Mouse (Mus musculus): ENCODE results near the gene Pcdh18.

Gene Pcdh18

DNA sequence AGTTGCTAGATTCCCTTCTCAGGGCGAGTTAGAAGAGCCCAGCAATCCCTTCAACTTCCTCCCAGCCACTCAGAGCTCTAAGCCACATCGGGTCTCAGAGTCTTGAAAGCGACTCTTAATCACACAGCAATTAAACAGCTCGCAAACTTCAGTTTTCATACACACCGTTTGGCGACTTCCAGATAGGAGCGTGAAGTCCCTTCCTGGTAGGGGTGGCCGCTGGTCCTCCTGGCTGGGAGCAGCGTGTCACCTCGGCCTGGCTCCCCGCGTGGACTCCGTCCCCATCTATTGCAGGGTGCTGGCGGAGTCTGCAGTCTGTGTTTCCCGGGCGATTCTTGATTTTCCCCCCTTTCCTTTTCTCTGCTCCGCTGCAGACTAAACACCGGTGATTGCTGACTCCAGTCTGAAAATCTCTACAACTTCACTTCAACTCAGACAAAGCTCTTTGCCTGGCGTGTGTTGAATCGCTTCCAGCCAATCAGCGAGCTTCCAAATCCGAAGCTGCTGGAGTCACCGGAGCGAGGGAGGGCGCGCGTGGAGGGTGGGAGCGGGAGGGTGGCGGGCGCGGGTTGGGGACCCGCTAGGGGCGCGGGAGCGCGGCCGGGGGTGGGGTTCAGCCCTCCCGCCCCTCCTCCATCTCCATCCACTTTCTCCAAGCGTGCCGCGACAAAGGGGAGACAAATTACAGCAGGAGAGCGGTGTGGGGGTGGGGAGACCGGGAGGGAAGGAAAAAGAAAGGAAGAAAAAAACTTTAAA, at the start of gene Pcdh18:
Gene Pcdh18, minus strand, starts transcription at position 456 of the 756 bp plus-strand sequence.
- peak; percentile 82 to 90 for DNase-seq

DNA sequence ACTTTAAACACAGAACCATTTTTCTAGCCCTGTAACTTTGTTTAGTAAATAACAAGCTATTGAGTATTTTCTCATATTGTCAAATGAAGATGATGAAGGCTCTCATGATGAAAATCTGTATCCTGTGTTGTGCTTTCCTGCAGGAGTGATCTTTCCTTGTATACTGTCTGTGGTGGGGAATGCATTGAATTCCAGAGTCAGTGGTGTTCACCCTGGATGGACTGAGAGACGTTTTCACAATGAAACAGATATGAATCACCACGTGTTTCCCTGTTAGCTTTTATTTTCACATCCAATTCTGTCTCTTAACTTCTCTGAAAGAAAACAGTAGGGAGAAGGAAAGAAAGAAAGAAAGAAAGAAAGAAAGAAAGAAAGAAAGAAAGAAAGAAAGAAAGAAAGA, 49.7 kb upstream of the Pcdh18 start:
- DNase-seq: no peak

DNA sequence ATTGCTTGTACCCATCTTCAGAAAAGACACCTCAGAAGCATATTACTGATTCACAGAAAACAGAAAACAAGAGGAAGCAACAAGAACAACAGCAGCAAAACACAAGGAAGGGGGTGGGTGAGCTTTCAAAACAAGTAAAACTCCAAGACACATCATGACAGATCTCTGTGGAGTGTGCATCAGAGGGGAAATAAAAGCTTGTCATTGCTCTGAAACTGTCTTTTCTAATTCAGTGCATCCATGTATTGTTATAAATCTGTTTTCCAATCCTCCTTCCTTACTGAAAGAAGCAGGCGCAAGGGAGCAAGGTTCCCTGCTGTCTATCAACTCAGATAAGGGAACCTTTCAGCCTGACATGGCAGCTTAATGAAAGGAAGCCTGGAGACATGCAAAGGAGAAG, 48.4 kb upstream of the Pcdh18 start:
- DNase-seq: no peak

DNA sequence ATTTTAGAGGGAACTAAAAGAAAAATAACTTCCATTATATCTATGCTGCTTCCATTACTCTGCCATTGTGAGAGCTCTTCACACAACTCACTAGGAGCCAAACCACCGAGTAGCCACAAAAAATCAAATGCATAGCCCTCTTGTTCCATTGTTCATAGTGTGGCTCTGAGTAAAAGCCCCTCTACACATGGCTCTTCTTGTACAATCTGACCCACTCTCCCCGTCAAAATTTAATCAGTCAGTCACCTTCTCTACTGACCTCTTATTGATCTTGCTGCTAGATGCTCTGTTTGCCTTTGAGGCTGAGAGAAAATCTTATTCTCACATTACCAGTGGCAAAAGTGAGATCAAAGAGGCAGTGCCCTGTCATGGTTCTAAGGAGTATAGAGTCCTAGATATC, 31.2 kb upstream of the Pcdh18 start:
- no peak for DNase-seq

DNA sequence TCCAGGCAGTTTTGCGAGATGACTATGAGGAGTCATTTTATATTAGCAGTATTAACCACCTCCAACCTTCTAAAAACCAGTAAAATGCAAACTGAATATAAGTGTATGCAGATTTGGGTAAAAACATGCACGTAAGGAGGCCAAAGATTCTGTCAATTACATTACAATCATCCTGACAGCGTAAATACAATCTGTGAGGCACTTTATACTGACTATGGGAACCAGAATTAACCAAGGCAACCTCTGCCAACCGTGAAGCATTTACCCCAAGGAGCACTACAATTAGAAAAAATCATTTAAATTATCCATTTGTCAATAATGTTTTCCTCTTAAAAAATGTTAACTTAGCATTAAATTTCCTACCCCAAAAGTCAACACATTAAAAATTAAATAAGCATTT, 30.6 kb upstream of the Pcdh18 start:
- no peak for DNase-seq

DNA sequence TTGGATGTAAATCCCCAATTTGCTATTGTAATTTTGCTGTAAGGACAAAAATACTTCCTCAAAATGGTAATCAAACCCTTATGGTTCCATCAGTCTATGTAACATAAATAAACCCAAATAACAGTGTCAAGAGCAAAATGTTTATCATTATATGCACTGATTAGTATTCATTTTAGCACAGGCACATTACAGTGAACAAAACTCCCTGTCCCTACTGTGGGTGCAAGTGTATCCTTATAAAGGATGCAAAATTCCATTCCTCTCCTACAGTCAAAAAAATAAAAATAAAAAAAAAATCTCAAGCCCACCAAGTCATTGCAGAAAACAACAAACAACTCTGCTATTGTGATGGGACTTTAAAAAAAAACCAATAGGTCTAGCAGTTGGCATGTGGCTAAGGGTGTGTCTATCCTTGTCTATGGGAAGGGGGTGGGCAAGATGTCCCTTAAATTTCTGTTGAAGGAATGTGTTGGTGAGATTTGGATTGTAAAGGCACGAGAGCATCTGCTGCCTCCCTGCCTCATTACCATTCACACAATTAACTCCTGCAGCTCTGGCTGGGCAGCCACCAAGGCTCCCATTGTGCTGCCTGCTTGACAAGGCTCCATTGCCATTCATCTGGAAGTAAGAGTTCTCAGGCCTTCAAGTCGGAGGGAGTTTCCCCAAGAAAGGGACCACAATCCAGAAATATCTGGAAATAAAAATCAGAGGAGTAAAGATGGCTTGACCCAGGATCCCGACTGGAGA, 12.0 kb upstream of the Pcdh18 start:
- DNase-seq: no peak

DNA sequence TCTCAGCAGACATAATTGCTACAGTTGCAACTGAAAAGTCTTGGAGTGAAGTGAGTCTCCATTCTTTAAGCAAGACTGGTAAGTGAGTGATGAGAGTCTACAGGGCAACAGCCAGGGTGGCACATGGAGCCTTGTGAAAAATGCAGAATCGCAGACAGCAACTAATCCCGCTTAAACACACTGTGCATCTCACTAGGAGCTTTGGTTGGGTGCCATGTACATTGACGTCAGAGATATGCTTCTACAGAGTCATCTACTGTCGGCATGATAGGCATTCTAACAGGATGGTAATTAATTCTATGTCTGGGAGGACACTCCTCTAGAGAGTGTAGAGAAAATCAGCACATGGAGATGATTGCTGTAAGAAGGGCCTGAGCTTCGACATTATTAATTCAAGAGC, 5.6 kb upstream of the Pcdh18 start:
- DNase-seq: no peak

DNA sequence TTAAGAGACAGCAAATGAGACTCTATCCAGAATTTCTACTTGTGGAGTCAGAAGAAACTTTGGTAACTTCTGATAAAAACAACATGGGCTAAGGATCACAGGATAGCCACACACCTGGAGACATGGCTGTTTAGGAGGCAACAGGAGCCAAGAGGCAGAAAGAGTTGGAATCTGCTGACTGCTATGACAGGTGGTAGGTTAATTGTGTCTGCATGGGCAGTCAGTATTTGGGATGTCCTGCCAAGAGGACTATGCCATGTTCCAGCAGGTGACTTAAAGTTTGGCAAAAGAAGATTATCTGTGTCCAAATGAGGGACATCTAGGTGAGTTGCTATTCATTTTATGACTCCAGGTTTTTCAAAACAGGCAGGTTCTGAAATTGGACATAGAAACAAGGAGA, 4.8 kb upstream of the Pcdh18 start:
- DNase-seq: no peak

DNA sequence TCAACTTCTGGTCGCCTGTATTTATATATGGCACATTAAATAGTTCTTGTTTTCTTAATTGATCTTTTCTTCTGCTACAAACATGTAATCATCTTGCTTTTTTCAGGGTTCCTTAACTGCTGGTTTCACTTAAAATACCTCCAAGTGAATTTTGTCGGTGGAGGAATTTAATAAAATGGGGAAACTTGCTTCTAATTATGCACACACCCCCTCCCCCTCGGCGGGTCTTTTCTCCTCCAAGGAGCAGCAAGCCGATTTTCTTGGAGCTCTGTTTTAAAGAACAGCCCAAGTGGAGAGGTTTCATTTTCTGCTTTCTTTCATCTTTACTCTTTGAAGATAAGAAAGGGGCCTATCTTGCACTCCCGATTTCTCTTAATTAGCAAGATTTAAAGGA, 498 bp upstream of the Pcdh18 start:
- DNase-seq: no peak

DNA sequence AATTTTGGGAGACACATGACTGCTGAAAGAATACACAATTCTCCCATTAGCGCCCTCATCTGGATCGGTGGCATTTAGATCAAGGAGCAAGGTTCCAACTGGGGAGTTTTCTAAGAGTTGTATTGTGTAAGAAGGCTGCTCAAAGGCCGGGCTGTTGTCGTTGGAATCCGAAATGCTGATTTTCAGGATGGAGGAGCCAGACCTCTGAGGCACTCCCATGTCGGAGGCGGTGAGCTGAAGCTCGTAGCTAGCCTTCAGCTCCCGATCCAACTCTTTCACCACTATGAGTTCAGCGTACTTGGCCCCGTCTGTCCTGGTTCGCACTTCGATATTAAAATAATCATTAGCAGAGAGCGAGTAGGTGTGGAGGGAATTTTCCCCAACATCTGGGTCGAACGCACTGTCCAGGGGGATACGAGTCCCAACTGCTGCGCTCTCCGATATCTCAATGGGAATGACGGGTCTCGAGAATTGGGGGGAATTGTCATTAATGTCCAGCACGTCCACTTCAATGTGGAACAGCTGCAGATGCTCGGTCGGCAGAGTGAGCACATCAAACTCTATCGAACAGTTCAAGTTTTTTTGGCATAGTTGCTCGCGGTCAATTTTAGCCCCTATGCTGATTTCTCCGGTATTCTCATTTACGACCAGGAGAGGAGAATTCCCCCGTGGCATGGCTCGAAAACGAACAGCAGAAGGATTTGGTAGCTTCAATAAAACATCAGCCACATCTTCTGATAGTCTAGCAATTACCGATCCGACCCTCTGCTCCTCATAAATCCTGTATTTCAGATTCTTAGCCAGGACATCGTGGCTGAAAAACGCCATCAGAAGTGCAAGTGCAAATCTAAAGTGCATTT, 909 bp downstream of the Pcdh18 start:
- peak; percentile 31 to 36 for DNase-seq

DNA sequence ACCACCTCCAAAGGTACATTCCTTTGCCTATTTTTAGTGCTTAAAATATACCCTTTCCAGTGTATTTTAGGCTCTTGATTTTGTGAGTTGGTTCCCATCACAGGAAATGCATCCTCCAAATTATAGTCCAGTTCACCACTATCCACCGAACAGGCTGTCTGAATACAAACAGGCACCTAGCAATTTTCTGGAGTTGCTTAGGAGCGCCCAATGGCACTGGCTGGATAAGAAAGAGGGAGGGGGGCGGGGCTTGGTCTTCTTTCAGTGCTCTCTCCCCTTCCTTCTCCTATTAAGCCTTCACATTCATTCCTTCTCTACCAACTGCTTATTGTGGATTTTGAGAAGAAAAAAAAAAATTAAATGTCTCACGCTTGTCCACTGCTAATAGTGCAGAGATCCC, 4.4 kb downstream of the Pcdh18 start:
- no peak for DNase-seq

DNA sequence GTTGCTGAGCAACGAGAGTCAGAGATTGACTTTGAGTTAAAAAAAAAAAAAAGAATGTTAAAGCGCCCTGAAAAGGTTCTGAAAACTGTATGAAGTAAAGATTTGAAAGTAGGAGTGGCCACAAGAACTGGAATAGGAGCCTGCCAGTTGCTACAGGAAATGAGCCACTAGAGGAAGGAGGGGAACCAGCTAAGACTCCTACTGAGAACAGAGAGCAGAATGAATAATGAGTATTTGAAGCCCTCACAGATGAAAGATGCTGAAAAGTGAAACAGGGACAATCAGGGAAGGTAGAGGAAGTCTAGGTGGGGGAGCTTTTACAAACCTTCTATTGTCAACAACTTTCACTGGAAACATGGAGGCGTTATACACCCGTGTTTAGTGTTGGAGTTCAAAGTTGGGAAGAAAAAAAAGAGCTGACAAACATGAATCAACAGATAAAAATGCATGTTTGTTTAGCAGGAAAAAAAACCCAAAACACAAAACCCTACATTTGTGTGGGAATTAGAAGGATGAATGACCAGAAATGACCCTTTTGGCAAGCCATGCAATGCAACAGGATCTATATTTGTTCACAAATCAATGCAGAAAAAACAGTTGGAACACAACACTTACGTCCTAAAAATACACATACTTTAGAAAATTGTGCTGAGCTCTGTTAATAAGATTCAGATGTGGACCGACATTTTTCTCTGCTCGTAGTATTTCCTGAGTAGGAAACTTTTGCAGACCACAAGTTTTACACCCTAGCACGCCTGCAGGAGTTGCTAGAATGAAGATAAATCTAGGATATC, 7.4 kb downstream of the Pcdh18 start:
- no peak for DNase-seq

DNA sequence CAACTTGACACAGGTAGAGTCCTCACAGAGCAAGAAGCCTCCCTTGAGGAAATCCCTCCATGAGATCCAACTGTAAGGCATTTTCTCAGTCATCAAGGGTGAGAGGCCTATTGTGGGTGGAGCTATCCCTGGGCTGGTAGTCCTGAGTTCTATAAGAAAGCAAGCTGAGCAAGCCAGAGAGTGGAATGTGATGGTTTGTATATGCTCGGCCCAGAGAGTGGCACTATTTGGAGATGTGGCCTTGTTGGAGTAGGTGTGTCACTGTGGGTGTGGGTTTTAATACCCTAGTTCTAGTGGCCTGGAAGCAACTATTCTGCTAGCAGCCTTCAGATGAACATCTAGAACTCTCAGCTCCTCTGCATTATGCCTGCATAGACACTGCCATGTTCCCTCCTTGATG, 9.1 kb downstream of the Pcdh18 start:
- no peak for DNase-seq

DNA sequence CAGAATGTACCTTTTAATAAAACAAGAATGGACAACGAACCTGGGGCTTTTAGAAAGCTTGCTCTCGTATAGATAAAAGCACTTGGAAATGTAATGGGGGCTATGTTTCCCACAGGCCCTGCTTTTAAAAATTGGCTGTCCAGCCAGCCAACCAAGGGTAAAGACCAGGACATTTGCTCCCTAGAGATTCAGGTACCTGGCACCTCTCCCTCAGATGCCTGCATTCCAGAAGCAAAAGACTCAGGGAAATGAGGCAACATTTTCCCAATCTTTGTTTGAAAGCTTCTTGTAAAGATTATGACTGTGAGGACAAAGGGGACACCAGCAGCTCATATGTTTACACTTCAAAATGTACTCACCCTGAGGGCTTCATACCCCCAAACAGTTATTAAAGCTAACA, 18.1 kb downstream of the Pcdh18 start:
- no peak for DNase-seq

DNA sequence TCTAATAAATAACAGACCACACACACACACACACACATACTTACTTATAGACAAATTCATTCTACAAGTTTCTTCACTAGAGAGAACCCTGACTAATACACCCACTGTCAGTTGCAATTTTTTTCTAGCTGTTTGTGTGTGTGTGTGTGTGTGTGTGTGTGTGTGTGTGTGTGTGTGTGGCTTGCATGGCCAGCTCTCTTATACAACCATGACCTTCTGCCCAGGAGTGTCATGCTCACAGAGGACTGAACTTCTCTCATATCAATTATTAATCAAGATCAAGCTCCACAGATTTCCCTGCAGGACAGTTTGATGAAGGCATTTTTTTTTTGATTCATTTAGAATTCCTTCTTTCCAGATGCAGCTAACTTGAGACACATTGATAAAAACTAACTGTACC, 18.6 kb downstream of the Pcdh18 start:
- DNase-seq: no peak

DNA sequence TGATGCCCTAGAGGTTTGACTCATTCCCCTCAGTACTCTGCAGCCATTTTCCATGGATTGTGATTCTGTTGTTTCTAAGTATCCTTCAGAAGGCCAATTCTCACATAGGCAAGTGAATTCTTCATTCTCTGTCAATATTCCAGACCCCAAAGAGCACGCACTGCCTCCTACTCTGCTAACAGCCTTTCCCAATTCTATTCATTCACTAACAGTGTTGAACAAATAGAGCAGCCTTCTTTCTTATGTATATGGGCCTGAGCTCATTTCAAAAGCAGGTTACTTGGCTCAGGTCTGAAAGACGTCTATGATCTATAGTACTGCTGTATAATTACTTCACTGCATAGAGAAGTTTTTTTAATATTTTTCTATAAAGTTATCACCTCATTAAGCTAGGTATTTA, 50.6 kb downstream of the Pcdh18 start:
- no peak for DNase-seq

DNA sequence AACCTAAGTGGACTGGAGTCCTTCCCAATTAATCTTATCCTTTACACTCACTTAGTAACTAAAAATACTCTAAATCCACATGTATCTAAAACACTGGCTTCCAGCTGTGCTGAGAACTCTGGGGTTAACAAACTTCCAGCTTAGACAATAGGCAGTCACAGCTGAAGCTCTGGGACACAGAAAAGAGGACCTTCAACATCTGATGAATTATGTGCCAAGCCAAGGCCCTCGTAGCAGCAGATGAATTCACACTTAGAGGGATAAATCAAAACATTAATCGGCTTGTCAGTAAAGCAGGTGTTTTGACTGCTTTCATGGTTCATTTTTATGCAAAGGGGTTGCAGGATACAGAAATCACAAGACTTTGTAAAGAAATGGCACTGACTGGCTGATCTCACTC, 57.2 kb downstream of the Pcdh18 start:
- no peak for DNase-seq

Measured in lung, postnatal 4 days (tissue).